Mouse (Mus musculus) heart, adult 8-10 months (tissue): ENCODE results near the gene Daam1. TPM values are rescaled to one million over a fixed set of nuclear protein-coding genes. Genes with fewer than 3 reads are reported as not detected.

Experiments
- DNase-seq: peaks from one replicate; pipeline ENCODE4 v3.0.0; 2022; ENCODE audit warnings: low spot score
- total RNA-seq, 4 experiments: library from RNA; stranded (reverse); gene quantifications; 2 replicates each; pipeline ENCODE4 v1.2.4; 2022

Gene Daam1
- total RNA-seq, 4 experiments from 2014 or later: 63.9 to 82.9 (median 76.6) TPM

- no peak for DNase-seq
These were observed 101.8 kb downstream of the Daam1 start for GRCm38 (mm10) chr12:71932433-71933386.

DNA sequence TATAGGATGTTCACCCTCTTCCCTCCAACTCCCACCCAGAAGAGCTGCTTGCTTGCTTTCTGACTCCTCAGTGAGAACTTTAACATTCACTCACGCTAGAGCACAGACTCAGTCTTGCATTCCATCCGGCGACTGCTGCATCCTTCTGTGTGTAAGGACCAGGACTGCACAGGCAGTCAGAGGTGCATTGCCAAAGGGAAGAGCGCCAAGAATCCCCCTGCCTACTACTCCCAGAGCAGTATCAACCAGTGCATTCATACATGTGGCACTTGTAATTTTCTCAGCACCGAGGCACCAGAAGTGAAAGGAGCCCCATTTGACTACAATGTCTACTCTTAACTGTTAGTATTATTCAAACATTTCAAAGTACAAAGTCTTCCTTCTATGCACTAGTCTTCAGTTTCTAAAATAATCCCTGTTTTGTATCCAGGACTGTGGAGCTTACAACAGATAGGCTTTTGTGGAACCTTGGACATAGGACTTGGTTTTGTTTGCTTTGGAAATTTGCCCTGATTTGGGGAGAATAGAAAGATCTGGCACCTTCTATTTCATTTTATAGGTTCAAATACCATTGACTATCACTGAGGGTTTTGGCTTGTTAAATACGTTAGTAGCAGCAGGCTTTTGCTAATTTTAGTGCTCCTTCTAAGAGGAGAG, 103.2 kb downstream of the Daam1 start:
- DNase-seq: no peak

- peak; percentile 62 for DNase-seq
These were observed 105.8 kb downstream of the Daam1 start for GRCm38 (mm10) chr12:71936636-71937035.

DNA sequence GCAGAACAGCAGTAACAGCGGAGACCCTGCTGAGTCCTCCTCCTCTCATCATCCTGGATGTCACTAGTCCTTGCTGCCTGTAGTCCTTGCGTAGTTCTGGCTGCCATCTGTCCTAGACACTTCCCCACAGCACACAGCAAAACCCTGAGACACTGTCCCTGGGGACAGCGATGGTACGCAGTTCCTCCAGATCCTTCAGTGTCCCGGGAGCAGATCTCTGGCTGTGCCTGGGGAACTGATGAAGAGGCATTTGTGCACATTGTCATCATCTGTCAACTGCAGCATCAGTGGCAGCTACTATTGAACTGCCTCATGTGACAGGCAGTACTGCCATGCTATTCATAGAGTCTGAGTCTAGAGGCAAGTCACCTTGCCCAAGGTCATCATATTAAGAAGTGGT, 107.6 kb downstream of the Daam1 start:
- peak; percentile 66 for DNase-seq

GRCm38 (mm10) chr12:71941290-71941689, 110.4 kb downstream of the Daam1 start:
- no peak for DNase-seq

DNA sequence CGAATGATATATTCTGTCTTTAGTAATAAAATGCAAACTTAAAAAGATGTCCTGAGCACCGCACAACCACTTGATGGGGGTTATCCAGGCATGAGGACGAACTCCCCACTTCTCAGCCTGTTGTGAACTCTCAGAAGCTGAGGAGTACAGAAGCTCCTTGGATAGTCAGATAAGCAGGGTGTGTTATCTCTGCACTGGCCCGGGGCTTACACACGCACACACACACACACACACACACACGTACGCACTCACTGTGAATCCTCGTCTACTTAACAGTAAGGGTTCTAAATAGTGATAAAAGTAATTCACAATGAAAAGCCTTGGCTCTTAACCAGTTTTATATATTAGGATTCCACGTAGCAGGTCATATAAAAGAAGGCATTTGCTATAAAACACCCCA, 112.2 kb downstream of the Daam1 start:
- DNase-seq: no peak

- no peak for DNase-seq
These were observed 112.8 kb downstream of the Daam1 start for GRCm38 (mm10) chr12:71943646-71944045.

GRCm38 (mm10) chr12:71945844-71946243, 115.0 kb downstream of the Daam1 start:
- no peak for DNase-seq

GRCm38 (mm10) chr12:71946448-71946847, 115.6 kb downstream of the Daam1 start:
- DNase-seq: no peak

DNA sequence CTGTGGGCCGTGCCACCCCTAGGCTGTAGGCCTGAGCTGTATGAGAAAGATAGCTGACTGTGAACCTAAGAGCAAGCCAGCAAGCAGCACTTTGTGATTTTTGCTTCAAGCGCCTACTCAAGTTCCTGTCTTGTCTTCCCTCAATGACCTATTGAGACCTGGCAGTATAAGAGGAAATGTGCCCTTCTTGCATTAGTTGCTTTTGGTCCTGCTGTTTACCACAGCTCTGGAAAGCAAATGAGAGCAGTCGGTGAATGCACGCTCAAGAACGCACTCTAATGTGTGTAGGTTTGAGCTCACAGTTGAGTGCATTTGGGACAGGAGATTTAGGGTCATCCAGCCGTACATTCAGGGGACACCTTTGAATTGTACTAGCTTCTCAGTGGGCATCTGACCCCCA, 118.1 kb downstream of the Daam1 start:
- DNase-seq: no peak

DNA sequence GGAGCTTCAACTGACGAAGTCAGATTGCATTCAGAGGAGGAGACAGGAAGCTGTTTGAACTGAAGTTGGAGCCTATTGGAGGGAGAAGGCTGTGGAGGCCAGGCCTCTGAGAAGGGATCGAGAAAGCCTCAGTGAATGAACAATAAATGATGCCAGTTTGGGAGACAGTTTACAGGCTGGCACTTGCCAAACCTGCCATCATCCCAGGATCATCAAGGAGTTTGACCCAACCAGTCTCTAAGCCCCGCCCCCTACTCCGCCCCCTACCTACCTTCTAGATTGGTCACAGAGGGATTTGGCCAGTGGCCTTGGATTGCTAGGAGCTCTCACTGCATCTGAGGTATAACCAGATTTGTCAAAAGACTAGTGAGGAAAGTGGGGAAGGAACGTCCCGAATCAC, 118.7 kb downstream of the Daam1 start:
- DNase-seq: no peak

- no peak for DNase-seq
These were observed 119.4 kb downstream of the Daam1 start for GRCm38 (mm10) chr12:71950095-71950877.

- peak; percentile 73 for DNase-seq
These were observed 123.5 kb downstream of the Daam1 start for GRCm38 (mm10) chr12:71954180-71954935.

- DNase-seq: no peak
These were observed 126.1 kb downstream of the Daam1 start for GRCm38 (mm10) chr12:71956980-71957379.

- no peak for DNase-seq
These were observed 126.6 kb downstream of the Daam1 start for GRCm38 (mm10) chr12:71957496-71957895.

- no peak for DNase-seq
These were observed 128.6 kb downstream of the Daam1 start for GRCm38 (mm10) chr12:71959351-71959991.

- DNase-seq: no peak
These were observed 130.8 kb downstream of the Daam1 start for GRCm38 (mm10) chr12:71961671-71962070.

DNA sequence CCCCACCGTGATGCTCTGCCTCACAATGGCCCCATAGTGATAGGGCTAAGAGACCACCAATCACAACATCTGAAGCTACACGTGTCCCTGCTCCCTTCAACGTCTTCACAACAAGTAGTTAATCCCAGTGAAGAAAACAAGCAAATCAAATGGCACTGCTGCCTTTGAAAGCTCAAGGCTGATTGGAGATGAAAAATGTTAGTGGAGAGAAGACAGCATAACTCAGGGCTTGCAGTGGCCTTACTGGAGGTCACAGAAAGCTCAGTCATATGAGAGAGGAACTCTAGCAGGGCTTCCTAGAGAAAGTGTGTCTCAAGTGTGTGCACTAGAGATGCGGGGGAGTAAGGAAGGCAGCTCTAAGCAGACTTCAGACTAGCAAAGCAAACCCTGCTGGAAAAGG, 131.7 kb downstream of the Daam1 start:
- no peak for DNase-seq

DNA sequence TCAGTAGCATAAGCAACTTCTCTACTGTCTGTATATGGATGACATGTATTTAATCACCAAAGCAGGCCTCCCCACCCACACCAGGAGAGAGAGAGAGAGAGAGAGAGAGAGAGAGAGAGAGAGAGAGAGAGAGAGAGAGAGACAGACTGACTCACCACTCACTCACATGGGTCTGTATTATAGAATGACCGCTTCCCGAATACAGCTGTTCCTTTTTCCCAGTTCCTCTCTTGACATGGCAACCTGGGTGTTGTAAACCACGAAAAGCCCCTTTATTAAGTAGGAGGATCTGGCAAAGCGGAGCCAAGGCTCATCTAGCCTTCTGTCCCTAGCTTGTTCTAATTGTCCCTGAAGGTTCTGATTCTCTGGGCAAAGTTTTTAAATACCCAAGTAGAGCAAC, 137.7 kb downstream of the Daam1 start:
- DNase-seq: no peak

DNA sequence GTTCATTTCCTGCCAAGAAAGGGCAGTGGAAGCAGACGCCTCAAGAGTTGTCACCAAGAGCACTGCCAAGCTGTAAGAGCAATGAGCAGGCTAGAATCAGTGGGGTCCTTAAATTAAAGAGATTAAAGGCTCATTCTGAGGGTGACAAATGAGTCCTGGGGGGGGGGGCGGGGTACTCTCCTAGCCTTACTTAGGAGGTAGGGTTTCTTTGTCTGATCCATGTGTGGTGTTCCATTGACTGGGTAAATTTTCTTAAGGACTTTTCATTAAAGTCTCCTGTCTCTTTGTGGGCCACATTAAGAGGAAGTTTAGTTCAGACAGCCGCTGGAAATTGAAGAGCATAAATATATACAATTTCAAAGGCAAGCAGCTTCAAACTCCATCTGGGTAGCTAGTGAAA, 138.1 kb downstream of the Daam1 start:
- DNase-seq: no peak

DNA sequence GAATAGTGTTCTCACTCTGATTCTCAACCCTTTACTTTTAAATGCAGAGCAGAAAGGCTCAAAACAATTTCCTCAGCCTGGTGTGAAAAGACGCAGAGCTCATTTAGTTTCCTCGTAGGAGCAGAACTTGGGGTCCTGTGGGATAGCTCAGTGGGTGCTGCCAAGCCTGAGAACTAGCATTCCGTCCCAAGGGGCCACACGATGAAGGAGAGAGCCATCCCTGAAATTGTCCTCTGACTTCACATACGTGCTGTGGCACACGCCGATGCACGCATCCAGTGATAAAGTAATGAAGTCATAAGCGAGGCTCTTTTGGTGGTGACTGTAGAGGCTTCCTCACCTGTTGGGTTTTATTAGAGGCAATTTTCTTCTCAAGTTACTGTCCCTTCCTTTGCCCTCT, 138.6 kb downstream of the Daam1 start:
- DNase-seq: no peak
